Mouse (Mus musculus) brain, adult 2 months (tissue): ENCODE data around the gene Rpsa.

Experiments used
- DNase-seq: peaks from one replicate; pipeline ENCODE4 v3.0.0; 2011; ENCODE audit warnings: low read depth, low spot score

Gene Rpsa

GRCm38 (mm10) chr9:120113456-120113855 is 14.0 kb upstream of the Rpsa start:
- no peak for DNase-seq

DNA sequence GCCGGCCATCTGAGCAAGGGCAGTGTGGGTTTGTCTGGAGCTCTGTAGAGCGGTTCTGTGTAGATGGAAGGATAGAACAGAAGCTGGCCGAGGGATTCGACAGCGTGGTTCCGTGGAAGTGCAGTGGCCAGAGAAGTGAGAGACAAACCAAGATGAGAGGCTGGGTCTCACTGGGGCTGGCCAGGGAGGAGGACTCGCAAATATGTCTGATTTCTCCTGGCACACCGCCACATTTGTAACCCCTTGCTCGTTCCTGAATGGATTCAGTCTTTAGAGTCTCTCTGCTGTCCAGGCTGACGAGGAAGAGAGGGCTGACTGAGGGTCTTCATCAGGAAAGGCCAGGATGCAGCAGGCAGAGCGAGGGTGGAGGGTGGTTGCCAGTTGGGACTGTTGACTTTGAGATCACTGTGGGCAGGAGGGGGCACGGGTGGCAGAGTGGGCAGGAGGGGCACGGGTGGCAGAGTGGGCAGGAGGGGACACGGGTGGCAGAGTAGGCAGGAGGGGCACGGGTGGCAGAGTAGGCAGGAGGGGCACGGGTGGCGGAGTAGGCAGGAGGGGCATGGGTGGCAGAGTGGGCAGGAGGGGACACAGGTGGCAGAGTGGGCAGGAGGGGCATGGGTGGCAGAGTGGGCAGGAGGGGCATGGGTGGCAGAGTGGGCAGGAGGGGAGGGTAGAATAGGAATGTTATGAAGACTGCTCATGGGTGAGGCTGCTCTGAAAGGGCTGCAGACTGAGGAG is 13.3 kb upstream of the Rpsa start:
- DNase-seq, result no peak

- no peak for DNase-seq
Measured at GRCm38 (mm10) chr9:120114789-120115151, 12.7 kb upstream of the Rpsa start.

- DNase-seq, result no peak
Measured at GRCm38 (mm10) chr9:120115580-120115979, 11.9 kb upstream of the Rpsa start.

GRCm38 (mm10) chr9:120116184-120116624 is 11.3 kb upstream of the Rpsa start:
- no peak for DNase-seq

DNA sequence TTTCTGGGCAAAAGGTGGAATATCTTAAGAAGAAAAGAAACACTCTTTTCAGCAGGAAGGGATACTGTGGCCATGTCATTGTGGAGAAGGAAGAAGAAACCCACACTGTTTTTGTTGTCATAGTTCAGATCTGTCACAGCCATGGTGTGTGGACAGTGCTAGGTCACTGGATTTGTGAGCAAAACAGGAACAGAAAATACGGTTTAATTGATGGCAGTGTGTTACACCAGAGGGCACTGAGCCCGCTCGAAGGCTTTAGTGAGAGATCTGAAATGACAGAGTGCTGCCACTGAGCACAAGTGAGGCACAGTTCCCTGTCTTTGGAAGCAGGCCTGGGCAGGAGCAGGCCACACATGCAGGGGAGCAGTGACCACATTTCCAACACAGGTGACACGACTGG is 9.3 kb upstream of the Rpsa start:
- no peak for DNase-seq

GRCm38 (mm10) chr9:120120503-120120902 is 7.0 kb upstream of the Rpsa start:
- no peak for DNase-seq

DNA sequence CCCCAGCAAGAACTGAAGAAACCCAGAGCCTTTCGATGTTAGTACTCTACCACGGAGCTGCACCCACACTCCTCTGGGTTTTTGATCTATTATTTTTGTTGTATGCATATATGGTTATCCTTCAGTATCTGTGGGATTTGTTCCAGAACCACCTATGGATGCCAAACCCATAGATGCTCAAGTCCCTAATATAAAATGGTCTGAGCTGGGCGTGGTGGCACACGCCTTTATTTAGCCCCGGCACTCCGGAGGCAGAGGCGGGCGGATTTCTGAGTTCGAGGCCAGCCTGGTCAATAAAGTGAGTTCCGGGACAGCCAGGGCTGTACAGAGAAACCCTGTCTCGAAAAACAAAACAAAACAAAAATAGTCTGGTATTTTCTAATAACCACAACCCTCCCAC is 621 bp upstream of the Rpsa start:
- DNase-seq, result no peak

GRCm38 (mm10) chr9:120129276-120129675 is 1.8 kb downstream of the Rpsa start:
- no peak for DNase-seq

GRCm38 (mm10) chr9:120131784-120132288 is 4.3 kb downstream of the Rpsa start:
- no peak for DNase-seq

DNA sequence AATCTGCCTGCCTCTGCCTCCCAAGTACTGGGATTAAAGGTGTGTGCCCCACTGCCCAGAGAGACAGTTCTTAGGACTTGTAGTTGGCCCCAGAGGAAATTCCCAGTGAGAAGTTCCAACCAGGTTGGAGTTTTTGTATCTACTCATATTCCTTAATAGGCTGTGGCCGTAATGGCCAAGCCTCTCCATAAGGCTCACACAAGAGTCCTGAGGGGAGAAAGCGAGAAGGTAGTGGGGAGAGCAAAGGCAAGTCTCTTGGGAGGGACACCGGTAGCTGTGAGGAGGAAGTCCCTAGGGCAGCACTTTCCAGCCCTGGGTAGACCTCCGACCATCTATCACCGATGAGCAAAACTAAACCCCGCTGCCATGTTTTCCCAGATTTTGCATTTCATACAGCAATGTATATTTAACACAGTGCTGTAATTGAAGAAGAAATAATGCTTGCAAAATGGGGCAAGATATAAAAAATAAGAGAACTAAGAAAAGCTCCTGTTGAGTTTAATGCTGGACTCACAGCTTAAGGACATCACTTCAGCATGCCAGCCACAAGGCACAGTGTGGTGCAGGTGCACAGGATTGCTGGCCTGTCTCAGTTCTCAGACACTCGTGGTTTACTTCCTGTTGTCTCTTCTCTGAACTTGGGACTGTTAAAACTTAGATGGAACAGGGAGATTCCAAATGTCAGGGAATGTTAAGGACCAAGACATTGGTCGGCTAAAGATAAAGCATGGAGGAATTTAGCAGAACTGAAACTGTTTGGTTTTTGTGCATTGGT is 5.7 kb downstream of the Rpsa start:
- no peak for DNase-seq

- DNase-seq, result no peak
Measured at GRCm38 (mm10) chr9:120133755-120134475, 6.4 kb downstream of the Rpsa start.

DNA sequence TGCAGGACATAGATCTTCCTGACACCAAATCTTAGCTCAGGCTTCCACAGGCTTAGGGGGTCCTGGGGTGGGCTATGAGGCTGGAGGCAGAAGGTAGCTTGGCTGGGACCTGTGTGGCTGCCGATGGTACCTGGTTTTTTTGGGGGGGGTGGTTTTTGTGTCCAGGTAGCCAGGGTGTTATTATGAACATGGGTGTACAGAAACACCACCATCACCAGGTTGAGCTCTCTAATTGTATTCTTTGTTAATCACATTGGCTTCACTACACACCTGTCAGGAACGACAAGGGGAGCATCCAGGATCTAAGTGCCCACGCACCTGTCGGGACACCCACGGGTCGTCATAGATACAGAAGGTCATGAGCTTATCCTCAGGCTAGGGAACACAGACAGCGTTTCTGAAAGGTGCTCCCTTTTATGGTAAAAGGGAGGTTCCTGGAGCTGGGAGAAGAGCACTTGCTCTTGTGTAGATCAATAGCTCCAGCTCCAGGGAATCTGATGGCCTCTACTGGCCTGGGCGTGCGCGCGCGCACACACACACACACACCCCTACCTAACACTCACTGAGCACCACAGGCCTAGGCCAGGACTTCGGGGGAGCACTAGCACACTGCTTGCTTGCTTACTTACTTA is 7.2 kb downstream of the Rpsa start:
- DNase-seq, result peak; percentile 43

- DNase-seq, result no peak
Measured at GRCm38 (mm10) chr9:120135454-120135853, 8.0 kb downstream of the Rpsa start.

DNA sequence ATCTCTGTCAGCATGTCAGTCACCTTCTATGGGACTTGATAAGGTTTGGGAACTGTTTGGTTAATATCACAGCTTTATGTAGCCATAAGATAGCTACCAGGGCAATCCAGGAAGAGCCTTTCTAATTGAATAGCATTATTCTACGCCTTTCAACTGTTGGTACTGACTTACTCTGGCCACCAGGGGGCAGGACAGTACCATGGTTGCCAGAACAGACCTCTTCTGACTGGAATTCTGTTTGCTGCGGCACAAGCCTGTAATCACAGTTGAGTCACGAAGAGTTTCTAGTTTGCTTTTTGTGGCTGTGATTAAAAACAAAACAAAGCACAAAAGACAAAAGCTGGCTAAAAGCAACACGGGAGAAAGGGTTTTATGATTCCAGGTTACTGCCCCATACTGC is 13.2 kb downstream of the Rpsa start:
- peak; percentile 88 for DNase-seq

DNA sequence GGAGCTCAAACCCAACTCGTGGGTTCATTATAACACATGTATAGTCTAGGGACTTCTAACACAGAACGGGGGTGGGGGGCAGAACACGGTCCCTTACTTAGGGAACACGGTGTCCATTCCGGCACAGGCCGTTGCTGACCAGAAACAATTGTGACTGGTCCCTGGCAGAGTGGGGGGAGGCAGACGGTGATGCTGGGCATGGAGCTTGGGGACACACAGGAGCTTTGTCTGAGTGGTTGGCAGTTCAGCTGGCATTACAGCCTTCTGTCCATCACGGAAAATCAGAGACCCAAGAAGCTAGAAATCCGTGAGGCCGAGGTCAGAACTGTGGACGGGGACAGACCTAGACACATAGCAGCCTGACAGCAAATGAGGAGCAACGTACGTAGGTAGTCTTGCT is 17.0 kb downstream of the Rpsa start:
- peak; percentile 89 for DNase-seq

- peak; percentile 87 for DNase-seq
Measured at GRCm38 (mm10) chr9:120149222-120149828, 21.8 kb downstream of the Rpsa start, which contains the start of gene Mobp. Gene Mobp, plus strand, starts transcription at chr9:120149707.

- no peak for DNase-seq
Measured at GRCm38 (mm10) chr9:120151152-120151551, 23.7 kb downstream of the Rpsa start.

- DNase-seq, result no peak
Measured at GRCm38 (mm10) chr9:120151906-120152399, 24.5 kb downstream of the Rpsa start.

DNA sequence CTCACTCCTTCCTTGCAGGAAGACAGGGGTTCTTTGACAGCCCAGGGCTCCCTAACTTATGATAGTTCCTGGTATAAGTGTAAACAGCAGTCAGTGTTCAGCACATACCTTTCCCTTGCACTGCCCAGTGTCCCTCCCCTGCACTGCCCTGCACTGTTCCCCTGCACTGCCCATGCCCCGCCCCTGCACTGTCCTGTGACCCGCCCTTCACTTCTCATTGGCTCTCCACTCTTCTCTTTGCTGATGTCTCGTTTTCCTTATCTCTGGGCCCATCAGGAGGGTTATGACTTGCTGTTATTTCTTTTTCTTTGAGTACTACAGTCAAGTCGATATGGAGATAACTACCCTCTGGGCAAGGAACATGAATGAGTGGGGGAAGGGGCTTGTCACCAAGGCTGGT is 30.6 kb downstream of the Rpsa start:
- no peak for DNase-seq

- peak; percentile 38 for DNase-seq
Measured at GRCm38 (mm10) chr9:120163862-120164261, 36.4 kb downstream of the Rpsa start.
